Mouse (Mus musculus) heart, postnatal 25 days (tissue): ENCODE data around the gene Zc3h10. TPM values are rescaled to one million over a fixed set of nuclear protein-coding genes. Genes with fewer than 3 reads are reported as not detected.

ENCODE experiments used
- microRNA-seq: library from miRNA; unstranded; fragments of <30 nt; microRNA quantifications from one replicate; pipeline ENCODE4 v1.2.0, GENCODE M21; 2022
- total RNA-seq, 2 experiments: library from RNA; stranded (reverse); gene quantifications; 2 replicates each; pipeline ENCODE4 v1.2.3; 2021

Gene Zc3h10
- total RNA-seq, 2 experiments from 2014 or later, result 7.6 to 9.1 TPM

Small RNA genes lying within 50 kb of the gene (microRNA-seq; reads per million reads assigned to microRNA genes)
- not detected for gene Gm47275
- not detected for gene Mir6916
- gene Mir6917, result not detected

Other genes with a start within 250 kb of the Zc3h10 start
- under 1 TPM in 1 of 2 experiments, not detected in 1; 0.18 TPM for gene Il23a, start 249.0 kb downstream of the Zc3h10 start, total RNA-seq
- gene Pan2, start 244.4 kb downstream of the Zc3h10 start, total RNA-seq, result 1 to 10 TPM; 8.2 to 9.4 TPM
- 10 to 100 TPM; 58.9 to 62.5 TPM for gene Cnpy2, start 225.3 kb downstream of the Zc3h10 start, total RNA-seq
- gene Cs, start 210.0 kb downstream of the Zc3h10 start, total RNA-seq, result 1,000 to 10,000 TPM; 1,194 to 1,233 TPM
- gene Coq10a, start 178.8 kb downstream of the Zc3h10 start, total RNA-seq, result 100 to 1,000 TPM; 272 to 314 TPM
- 10 to 100 TPM; 43.7 to 51.0 TPM for gene Ankrd52, start 170.7 kb downstream of the Zc3h10 start, total RNA-seq
- gene Slc39a5, start 146.5 kb downstream of the Zc3h10 start, total RNA-seq, result not detected
- gene Nabp2, start 136.3 kb downstream of the Zc3h10 start, total RNA-seq, result 10 to 100 TPM; 44.4 to 46.8 TPM
- gene Rnf41, start 136.1 kb downstream of the Zc3h10 start, total RNA-seq, result 10 to 100 TPM; 16.0 to 16.5 TPM
- gene Smarcc2, start 88.5 kb downstream of the Zc3h10 start, total RNA-seq, result 10 to 100 TPM; 75.8 to 78.4 TPM
- gene Myl6, start 53.6 kb downstream of the Zc3h10 start, total RNA-seq, result 100 to 1,000 TPM; 294 to 314 TPM
- gene Myl6b, start 49.1 kb downstream of the Zc3h10 start, total RNA-seq, result 1 to 10 TPM; 2.5 to 2.9 TPM
- gene Esyt1, start 21.9 kb downstream of the Zc3h10 start, total RNA-seq, result 10 to 100 TPM; 16.8 to 19.0 TPM
- gene Rpl41, start 1.5 kb upstream of the Zc3h10 start, total RNA-seq, result 1,000 to 10,000 TPM; 1,495 to 1,582 TPM
- gene Pa2g4, start 18.2 kb upstream of the Zc3h10 start, total RNA-seq, result 10 to 100 TPM; 45.8 to 48.6 TPM
- 1 to 10 TPM; 8.3 to 8.6 TPM for gene Erbb3, start 41.9 kb upstream of the Zc3h10 start, total RNA-seq
- gene Rps26, start 79.0 kb upstream of the Zc3h10 start, total RNA-seq, result 100 to 1,000 TPM; 253 to 266 TPM
- gene Ikzf4, start 98.2 kb upstream of the Zc3h10 start, total RNA-seq, result 1 to 10 TPM in 1 of 2 experiments, under 1 TPM in 1; 0.52 to 1.2 TPM
- gene Suox, start 126.3 kb upstream of the Zc3h10 start, total RNA-seq, result 10 to 100 TPM; 22.1 to 23.1 TPM
- 10 to 100 TPM; 68.9 to 72.5 TPM for gene Rab5b, start 148.5 kb upstream of the Zc3h10 start, total RNA-seq
- gene Pmel, start 156.4 kb upstream of the Zc3h10 start, total RNA-seq, result under 1 TPM; 0.49 to 0.89 TPM
- 10 to 100 TPM; 12.7 to 15.7 TPM for gene Cdk2, start 157.3 kb upstream of the Zc3h10 start, total RNA-seq
- 10 to 100 TPM; 11.7 to 11.9 TPM for gene Dgka, start 197.1 kb upstream of the Zc3h10 start, total RNA-seq
- gene Pym1, start 200.1 kb upstream of the Zc3h10 start, total RNA-seq, result 1 to 10 TPM; 6.8 to 8.6 TPM
- gene Mmp19, start 243.1 kb upstream of the Zc3h10 start, total RNA-seq, result 1 to 10 TPM; 3.1 to 3.2 TPM